Mouse (Mus musculus): ENCODE data around the gene Tbc1d9.

The Tbc1d9 gene

DNA sequence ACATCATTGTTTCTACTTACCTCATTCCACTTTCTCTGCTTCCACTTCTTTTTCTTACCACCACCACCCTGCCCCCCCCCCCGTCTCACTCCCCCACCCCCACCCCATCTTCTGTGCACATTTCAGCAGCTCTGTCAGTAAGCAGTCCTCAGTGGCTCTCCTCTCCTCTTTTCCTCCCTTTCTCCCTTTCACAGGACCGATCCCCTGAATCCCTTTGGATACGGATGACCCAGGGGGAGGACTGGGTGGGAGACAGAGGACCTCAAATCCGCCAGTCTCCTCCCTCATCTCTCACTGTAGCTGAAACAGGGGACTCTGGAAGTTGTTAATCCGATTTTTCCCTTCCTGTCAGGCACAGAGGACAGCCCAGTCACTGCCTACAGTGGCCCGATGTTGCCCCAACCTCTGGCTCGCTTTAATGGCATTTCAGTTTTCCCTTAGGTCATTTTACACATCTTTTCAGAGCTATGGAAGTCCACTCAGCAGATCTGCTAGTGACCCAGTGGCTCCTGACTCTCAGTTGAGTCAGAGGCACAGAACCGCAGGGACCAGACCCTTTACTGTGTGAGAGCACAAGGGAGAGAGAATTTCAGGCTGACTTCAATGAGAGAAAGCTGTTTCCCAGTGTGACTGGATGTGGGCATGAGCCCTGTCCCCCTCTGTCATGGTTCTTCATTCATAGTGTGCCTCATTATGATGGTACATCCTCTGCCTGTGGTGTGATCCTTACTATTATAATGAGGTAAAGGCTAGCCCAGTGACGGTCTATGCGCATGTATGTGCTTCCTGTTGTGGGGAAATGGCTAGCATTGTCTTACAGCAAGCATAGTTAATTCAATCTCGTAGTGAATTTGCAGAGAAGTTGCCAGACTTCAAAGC is 12.4 kb downstream of the Tbc1d9 start:
- no peak for DNase-seq (ENCODE audit: extremely low read depth, insufficient read length, low spot score)

GRCm38 (mm10) chr8:83178228-83178742 is 13.1 kb downstream of the Tbc1d9 start:
- no peak for DNase-seq (ENCODE audit: extremely low read depth, insufficient read length, low spot score)

DNA sequence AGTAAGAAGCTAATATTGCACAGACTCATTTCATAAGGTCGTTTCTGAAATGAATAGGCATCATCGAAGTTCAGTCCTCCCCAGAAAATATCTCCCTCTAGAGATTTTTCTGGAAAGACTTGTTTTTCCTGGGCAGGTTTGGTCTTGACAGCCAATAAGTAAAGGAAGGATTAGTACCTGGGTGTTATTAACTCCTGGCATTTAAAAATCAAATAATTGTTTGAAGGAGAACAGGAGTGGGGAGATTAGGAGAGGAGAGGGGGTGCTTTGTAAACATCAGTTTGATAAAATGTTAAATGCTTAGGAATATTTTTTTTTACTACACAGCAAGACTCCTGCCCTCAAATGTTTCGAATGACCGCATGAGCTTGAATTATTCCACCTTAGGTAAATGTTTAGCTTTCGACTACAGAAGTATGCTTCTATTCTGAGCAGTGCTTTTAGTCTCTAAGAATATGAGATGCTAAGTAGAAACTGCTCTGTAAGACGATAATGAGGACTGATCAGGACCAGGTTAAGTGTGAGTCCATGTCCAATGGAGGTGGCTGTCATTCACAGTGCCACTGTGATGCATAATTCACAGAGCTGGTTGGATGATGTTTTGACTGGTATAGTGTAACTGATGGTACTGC is 16.8 kb downstream of the Tbc1d9 start:
- DNase-seq (ENCODE audit: extremely low read depth, insufficient read length, low spot score) = no peak

DNA sequence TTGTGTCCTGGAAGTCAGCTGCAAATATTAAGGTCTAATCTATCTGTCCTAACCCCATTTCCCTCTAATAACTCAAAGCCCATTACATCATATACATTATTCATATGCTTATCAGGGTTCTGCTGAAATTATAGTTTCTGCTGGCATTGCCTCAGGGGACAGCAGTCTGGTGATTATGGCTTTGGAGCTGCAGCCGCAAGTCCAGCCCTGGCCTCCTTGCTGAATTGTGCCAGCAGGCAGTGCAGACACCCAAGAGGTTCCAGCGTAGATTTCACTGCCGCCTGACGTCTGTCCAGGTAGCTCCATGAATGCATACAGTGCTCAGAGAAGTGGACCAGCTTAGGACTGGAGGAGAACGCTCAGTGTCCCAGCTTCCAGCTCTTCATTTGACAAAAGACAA is 17.6 kb downstream of the Tbc1d9 start:
- no peak for DNase-seq (ENCODE audit: extremely low read depth, insufficient read length, low spot score)

GRCm38 (mm10) chr8:83186376-83186775 is 21.2 kb downstream of the Tbc1d9 start:
- no peak for DNase-seq (ENCODE audit: extremely low read depth, insufficient read length, low spot score)

- DNase-seq (ENCODE audit: extremely low read depth, insufficient read length, low spot score) = no peak
These were observed 22.3 kb downstream of the Tbc1d9 start for GRCm38 (mm10) chr8:83187363-83187962.

DNA sequence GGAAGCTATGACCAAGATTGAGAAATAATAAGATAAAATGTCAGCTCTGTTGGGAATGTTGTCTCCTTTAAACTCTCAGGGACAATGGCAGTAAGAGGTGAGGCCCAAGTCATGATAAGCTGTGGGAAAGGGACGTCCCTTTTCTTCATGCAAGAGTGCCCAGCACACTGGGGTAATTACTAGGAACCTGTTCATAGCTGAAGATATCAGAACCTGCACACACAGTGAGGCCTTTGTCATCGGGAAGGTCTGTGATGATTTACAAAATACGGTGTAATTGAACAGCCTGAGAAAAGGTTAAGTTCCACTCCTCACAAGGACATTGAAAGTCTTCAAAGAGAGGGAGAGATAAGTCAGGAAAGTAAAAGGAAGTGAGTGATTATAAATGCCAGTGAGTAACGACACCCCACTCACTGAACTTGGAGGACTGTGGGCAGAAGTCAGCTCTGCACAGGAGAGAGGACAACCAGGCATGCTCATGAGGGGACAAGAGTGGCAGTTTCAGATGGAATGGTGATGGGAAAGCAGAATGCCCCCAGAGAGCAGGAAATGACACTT is 24.5 kb downstream of the Tbc1d9 start:
- no peak for DNase-seq (ENCODE audit: extremely low read depth, insufficient read length, low spot score)

DNA sequence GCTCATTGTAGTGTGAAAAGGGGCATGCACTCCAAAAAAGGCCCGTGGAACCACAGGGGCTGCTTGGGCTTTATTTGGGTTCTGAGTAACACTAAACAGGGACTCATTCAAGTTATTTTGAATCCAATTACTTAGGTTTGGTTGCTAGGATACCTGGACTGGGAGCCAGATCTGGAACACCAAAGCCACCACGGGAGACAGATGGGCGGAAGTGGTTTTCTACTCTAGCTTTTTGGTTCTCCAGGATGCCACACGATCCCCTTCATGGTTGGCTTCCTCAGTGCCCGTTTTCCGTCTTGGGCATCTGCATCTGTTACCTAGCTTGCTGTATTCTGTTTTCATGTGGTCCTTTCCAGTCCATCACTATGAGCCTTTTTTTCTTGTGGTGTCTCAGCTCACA is 30.9 kb downstream of the Tbc1d9 start:
- DNase-seq (ENCODE audit: extremely low read depth, insufficient read length, low spot score) = no peak

- no peak for DNase-seq (ENCODE audit: extremely low read depth, insufficient read length, low spot score)
These were observed 34.6 kb downstream of the Tbc1d9 start for GRCm38 (mm10) chr8:83199715-83200114.

- DNase-seq (ENCODE audit: extremely low read depth, insufficient read length, low spot score) = no peak
These were observed 35.3 kb downstream of the Tbc1d9 start for GRCm38 (mm10) chr8:83200191-83201177.

GRCm38 (mm10) chr8:83202946-83203345 is 37.8 kb downstream of the Tbc1d9 start:
- no peak for DNase-seq (ENCODE audit: extremely low read depth, insufficient read length, low spot score)

DNA sequence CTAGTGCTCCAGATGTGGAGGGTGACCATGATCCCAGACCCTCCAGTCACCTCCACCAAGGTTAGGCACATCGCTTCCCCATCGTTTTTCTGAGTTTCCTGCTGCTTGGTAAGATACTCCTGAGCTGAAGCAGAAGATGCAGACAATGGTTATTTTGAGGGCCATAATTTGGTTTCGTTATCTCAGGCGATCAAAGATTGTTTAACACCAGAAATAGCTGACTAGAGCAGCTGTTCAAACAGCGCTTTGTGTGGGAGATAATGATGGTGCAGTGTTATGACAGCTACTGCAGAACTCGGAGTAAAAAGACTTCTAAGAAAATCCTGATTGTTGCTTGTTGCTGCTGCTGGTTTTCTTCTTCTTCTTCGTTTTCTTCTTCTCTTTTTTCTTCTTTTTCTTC is 40.8 kb downstream of the Tbc1d9 start:
- no peak for DNase-seq (ENCODE audit: extremely low read depth, insufficient read length, low spot score)

- no peak for DNase-seq (ENCODE audit: extremely low read depth, insufficient read length, low spot score)
These were observed 44.4 kb downstream of the Tbc1d9 start for GRCm38 (mm10) chr8:83209581-83209980.

DNA sequence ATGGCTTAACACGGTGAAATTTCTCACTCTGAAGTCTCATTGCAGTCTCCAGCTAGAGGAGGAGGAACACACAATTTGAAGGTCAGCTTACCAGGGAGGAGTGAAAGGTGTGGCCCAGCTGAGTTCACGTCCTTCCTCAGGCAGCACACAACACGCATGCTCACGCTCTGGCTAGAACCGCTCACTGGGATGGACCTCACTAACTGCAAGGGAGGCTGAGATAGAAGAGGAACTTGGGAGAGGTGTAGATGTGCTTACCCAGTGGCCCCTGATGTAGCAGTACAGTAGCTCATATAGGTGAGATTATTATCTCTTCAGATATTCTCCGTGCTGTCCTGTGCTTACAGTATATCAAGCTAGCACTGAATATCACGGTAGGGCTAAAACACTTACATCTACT is 45.5 kb downstream of the Tbc1d9 start:
- no peak for DNase-seq (ENCODE audit: extremely low read depth, insufficient read length, low spot score)

DNA sequence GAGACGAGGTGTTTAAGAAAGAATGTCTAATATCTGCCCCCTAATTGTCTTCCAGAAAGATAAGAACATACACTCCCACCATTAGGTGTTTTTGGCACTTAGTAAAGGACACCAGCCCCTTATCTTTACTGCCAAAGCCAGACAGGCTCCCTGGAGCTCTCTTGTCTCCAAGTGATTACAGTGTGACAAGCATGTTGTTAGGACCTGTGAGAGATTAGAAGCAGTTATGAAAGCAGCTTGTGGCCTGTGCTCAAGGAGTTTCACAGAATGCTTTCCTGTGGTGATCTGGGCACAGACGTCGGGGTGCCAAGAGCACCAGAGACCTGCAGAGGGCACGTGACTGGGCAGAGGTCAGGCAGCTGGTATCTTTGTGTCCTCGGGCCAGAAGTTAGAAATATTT is 49.9 kb downstream of the Tbc1d9 start:
- no peak for DNase-seq (ENCODE audit: extremely low read depth, insufficient read length, low spot score)

DNA sequence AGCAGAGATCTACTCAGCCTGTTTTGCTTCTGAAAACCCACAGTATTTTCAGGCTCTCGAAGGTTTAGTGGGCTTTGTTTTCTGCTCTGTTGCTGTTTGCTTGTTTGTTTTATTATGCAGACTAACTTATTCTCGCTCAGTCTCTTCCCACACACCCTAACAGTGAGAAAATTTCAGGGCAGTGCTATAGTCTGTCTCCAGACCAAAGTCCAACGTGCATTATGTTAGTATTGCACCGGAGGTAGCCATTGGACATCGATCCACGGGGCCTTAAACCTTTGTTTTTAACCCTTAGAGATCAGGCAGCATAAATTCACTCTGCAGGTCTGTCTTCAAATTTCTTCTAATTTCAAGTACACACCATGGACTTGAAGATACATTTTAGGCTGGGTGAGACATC is 51.4 kb downstream of the Tbc1d9 start:
- DNase-seq (ENCODE audit: extremely low read depth, insufficient read length, low spot score) = no peak

- no peak for DNase-seq (ENCODE audit: extremely low read depth, insufficient read length, low spot score)
These were observed 52.0 kb downstream of the Tbc1d9 start for GRCm38 (mm10) chr8:83217196-83217595.

GRCm38 (mm10) chr8:83217891-83218290 is 52.7 kb downstream of the Tbc1d9 start:
- DNase-seq (ENCODE audit: extremely low read depth, insufficient read length, low spot score) = no peak

- no peak for DNase-seq (ENCODE audit: extremely low read depth, insufficient read length, low spot score)
These were observed 54.2 kb downstream of the Tbc1d9 start for GRCm38 (mm10) chr8:83219392-83219791.

- DNase-seq (ENCODE audit: extremely low read depth, insufficient read length, low spot score) = no peak
These were observed 55.6 kb downstream of the Tbc1d9 start for GRCm38 (mm10) chr8:83220746-83221145.

All from 3134 (cell line).